Mouse (Mus musculus) C2C12 (cell line): ENCODE data around the gene Igsf23. TPM values are rescaled to one million over a fixed set of nuclear protein-coding genes. Genes with fewer than 3 reads are reported as not detected.

ENCODE experiments used
- H3K27me3 ChIP-seq: one replicate; pipeline ENCODE4 v1.6.1; 2011; ENCODE audit not compliant: control insufficient read depth, insufficient read depth, insufficient read length
- H3K36me3 ChIP-seq: one replicate; pipeline ENCODE4 v1.6.1; 2011; ENCODE audit not compliant: control insufficient read depth, insufficient read depth
- H3K4me3 ChIP-seq: one replicate; pipeline ENCODE4 v1.5.1; 2011; ENCODE audit warnings: mild to moderate bottlenecking, control low read depth; ENCODE audit not compliant: poor library complexity, insufficient read depth, severe bottlenecking
- H3K79me2 ChIP-seq: one replicate; pipeline ENCODE4 v1.6.1; 2011; ENCODE audit not compliant: control insufficient read depth, insufficient read depth
- H3K79me3 ChIP-seq: one replicate; pipeline ENCODE4 v1.6.1; 2011; ENCODE audit warnings: low read depth, control low read depth
- H3ac ChIP-seq: one replicate; pipeline ENCODE3; 2011; ENCODE audit warnings: low read depth; ENCODE audit not compliant: control insufficient read depth, insufficient read length
- CEBPB ChIP-seq: IDR thresholded peaks from one replicate; pipeline ENCODE4 v1.6.1; 2011; ENCODE audit warnings: low read depth, mild to moderate bottlenecking, control low read depth, moderate library complexity
- CTCF ChIP-seq: IDR thresholded peaks from one replicate; pipeline ENCODE4 v1.5.1; 2011; ENCODE audit not compliant: control insufficient read depth, insufficient read depth, insufficient read length
- FOSL1 ChIP-seq: IDR thresholded peaks from one replicate; pipeline ENCODE4 v1.8.0; 2011; ENCODE audit warnings: mild to moderate bottlenecking, low read length; ENCODE audit not compliant: poor library complexity, insufficient read depth, severe bottlenecking
- MAX ChIP-seq: IDR thresholded peaks from one replicate; pipeline ENCODE4 v1.6.1; 2011; ENCODE audit warnings: mild to moderate bottlenecking, control low read depth
- MYOD1 ChIP-seq: IDR thresholded peaks from one replicate; pipeline ENCODE4 v1.6.1; 2011; ENCODE audit warnings: low read depth; ENCODE audit not compliant: control insufficient read depth, insufficient read length
- MYOG ChIP-seq: IDR thresholded peaks from one replicate; pipeline ENCODE4 v1.6.1; 2011; ENCODE audit not compliant: control insufficient read depth, insufficient read length; ENCODE audit errors: extremely low read depth
- USF1 ChIP-seq: IDR thresholded peaks from one replicate; pipeline ENCODE4 v1.6.1; 2011; ENCODE audit warnings: low read depth, mild to moderate bottlenecking, control low read depth, moderate library complexity
- polyA plus RNA-seq: library from polyadenylated mRNA; unstranded; fragments of >200 nt; fragmentation: generic; extraction: Trizol; gene quantifications from one replicate; pipeline ENCODE4 v1.2.1, GENCODE M21; 2012; ENCODE audit warnings: missing spikeins

Gene Igsf23
- polyA plus RNA-seq, 1 experiment = 0.06 TPM

DNA sequence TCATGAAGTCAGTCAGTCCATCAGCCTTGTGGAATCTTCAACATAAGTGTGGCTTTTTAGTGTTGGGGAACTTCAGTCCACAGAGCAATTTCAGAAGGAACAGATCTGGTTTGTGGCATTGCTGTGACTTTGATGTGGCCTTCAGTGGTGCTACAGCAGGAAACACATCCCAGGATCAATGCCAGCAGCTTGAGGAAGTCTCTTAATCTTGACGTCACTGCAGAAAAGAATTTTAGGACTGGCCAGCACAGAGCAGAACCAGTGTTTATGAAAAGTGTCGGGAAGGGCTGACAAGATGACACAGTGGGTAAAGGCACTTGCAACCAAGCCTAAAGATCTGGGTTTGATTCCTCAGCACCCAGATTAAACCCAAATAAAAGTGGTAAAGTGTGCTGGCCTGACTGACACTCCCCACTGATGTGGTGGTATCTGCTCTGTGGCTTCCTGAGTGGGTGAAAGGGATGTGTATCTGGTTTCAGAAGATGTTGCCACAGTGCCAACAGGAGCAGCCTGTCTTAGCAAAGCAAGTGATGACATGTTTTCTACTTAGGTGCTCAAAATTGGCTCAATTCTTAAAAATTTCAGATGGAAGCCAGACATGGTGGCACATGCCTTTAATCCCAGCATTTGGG lies 23.6 kb downstream of the Igsf23 start:
- Histone ChIP-seq H3K36me3 (no peaks in the 10 kb centered on the region), H3K27me3 (no peaks in the 10 kb centered on the region), H3K79me3 (no peaks in the 10 kb centered on the region), H3ac (no peak overlapping the region), H3K4me3 (no peak overlapping the region), H3K79me2 (peaks cover 5% of the 10 kb centered on the region)
- TF ChIP-seq USF1 = no peak
- no peak for TF ChIP-seq FOSL1
- no peak for TF ChIP-seq CEBPB
- TF ChIP-seq MAX = no peak
- TF ChIP-seq MYOD1 = no peak

DNA sequence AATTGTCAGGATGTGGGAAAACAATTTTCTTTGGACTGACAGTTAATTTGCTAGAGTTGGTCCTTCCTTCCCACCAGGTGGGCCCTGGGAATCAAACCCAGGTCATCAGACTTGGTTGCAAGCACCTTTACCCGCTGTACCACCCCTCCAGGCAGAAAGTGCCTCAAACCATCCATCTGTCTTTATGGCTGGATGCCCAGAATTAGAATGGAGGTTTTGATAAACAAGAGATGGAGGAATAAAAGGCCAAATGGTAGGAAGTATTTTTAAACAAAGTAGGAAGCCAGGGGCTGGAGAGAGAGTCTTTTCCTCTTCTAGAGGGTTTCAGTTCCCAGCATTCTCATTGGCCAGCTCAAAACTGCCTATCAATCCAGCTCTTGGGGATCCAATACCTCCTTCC lies 25.2 kb downstream of the Igsf23 start:
- H3K79me2 ChIP-seq = peaks cover 15% of the 10 kb centered on the region
- no peak for TF ChIP-seq USF1
- no peak for TF ChIP-seq CEBPB
- TF ChIP-seq FOSL1 = no peak
- TF ChIP-seq MYOD1 = no peak
- TF ChIP-seq CTCF = no peak
- TF ChIP-seq MYOG = no peak
- TF ChIP-seq MAX = no peak
- no peak overlapping the region for H3ac ChIP-seq
- no peaks in the 10 kb centered on the region for H3K27me3 ChIP-seq
- H3K36me3 ChIP-seq = no peaks in the 10 kb centered on the region
- H3K4me3 ChIP-seq = no peak overlapping the region
- no peaks in the 10 kb centered on the region for H3K79me3 ChIP-seq

DNA sequence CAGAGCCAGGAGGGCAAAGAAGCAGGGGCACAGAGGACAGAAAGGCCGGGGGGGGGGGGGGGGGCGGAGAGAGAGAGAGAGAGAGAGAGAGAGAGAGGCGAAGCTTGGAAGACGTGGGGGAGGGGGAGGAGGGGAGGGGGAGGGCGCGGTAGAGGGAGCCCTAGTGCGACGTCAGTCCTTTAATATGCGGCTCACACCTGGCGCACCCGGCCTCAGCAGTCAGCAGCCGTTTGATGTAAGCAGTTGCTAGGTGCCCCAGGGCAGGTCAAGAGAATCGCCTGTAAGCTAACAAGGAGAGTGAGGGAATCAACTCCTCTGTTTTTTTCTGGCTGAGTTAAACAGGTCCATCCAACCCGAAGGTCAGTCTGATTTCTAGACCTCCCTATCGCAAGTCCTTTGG lies 26.8 kb downstream of the Igsf23 start:
- Histone ChIP-seq H3ac (no peak overlapping the region), H3K79me2 (peaks cover 30% of the 10 kb centered on the region), H3K27me3 (no peaks in the 10 kb centered on the region), H3K36me3 (peaks cover 3% of the 10 kb centered on the region), H3K4me3 (no peak overlapping the region), H3K79me3 (peaks cover 10% of the 10 kb centered on the region)
- TF ChIP-seq FOSL1 (no peak), MYOG (no peak), CTCF (no peak), CEBPB (no peak), MAX (no peak), MYOD1 (no peak), USF1 (no peak)

DNA sequence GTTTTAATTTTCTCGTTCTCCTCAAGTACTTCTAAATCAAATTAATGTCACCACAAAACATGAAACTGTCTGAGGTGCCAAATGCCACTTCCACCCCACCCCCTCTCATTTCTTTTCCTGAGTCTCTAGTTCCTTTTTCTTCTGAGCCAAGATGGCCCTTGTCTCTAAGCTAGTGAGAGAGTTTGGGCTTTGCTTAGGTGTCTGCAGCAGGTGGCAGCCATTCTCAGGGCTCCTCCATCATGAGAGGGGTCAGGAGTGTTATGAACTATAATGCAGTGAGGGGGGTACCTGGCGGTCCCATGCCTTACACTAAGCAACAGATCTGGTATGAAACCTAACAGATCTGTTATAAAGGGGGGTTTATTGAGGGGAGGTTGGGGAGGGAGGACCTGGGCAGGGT lies 27.2 kb downstream of the Igsf23 start:
- Histone ChIP-seq H3K79me2 (peaks cover 35% of the 10 kb centered on the region), H3ac (no peak overlapping the region), H3K36me3 (peaks cover 7% of the 10 kb centered on the region), H3K79me3 (peaks cover 15% of the 10 kb centered on the region), H3K4me3 (no peak overlapping the region), H3K27me3 (no peaks in the 10 kb centered on the region)
- TF ChIP-seq USF1 (no peak), FOSL1 (no peak), MYOG (no peak), MAX (no peak), CEBPB (no peak), CTCF (no peak), MYOD1 (no peak)

DNA sequence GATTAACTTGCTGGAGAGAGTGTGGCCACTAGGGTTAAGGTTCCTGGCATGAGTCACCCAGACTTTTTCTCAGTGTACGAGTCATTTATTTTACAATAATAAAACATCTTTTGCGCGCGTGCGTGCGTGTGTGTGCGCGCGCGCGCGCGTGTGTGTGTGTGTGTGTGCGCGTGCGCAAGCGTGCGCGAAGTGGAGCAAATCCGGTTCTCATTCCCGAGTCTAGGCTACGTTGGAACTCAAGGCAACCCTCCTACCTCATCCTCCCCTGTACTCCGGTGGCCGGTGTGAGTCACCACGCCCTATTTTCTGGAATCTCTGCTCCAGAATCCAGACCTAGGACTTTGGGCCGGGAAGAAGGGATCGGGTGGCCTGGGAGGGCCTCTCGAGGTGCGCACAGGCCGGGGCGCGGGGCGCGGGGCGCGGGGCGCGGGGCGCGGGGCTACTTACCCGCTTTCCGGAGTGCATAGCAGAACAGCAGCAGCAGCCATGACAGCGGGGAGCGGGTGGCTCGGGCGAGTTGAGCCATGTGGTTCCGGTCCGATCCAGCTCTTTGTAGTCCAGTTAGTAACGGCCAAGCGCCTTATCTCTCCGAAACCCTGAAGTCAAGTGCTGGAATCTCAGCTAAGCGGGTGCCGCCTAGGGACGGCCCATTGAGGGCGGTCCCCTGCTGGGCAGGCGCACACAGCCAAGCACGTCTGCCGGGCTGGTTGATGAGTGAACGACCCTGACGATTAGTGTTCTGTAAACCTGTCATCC lies 29.9 kb downstream of the Igsf23 start, which contains the start of gene Pvr:
Pvr (minus strand) TSS at position 655 of the 756 bp plus-strand sequence.
- peak within 1 kb of the TSS; percentile 63 for H3ac ChIP-seq
- H3K4me3 ChIP-seq = peak within 1 kb of the TSS; percentile 46
- peaks cover 50% of the 10 kb centered on the region for H3K79me2 ChIP-seq
- peaks cover 33% of the 10 kb centered on the region for H3K36me3 ChIP-seq
- TF ChIP-seq USF1 = no peak
- peak; percentile 1 for TF ChIP-seq FOSL1
- H3K79me3 ChIP-seq = peaks cover 28% of the 10 kb centered on the region
- no peaks in the 10 kb centered on the region for H3K27me3 ChIP-seq

DNA sequence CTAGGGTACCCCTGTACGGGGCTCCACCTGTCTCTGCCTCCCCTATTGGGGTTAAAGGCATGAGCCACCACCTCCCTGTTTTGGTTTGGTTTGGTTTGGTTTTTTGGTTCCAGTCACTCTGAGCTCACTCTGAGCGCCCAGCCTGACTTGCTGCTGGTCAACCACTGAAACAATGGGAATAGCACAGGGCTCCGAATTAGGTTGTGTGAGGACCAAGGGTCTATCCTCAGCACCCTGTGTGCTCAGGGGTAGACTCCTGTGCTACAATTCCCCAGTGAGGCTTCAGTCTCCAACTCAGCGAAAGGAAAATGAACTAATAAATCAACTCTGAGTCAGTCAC lies 30.4 kb downstream of the Igsf23 start:
- H3K36me3 ChIP-seq = peaks cover 34% of the 10 kb centered on the region
- peak overlapping the region; percentile 46 for H3K4me3 ChIP-seq
- peaks cover 28% of the 10 kb centered on the region for H3K79me3 ChIP-seq
- TF ChIP-seq FOSL1 = peak; percentile 24
- TF ChIP-seq USF1 = no peak
- TF ChIP-seq CTCF = no peak
- no peak for TF ChIP-seq CEBPB
- no peak for TF ChIP-seq MYOD1
- no peak for TF ChIP-seq MAX
- peak overlapping the region; percentile 44 for H3ac ChIP-seq
- H3K79me2 ChIP-seq = peaks cover 50% of the 10 kb centered on the region
- no peaks in the 10 kb centered on the region for H3K27me3 ChIP-seq
